Mouse (Mus musculus) lung, embryonic 14.5 days (tissue): ENCODE results near the gene Snx8. TPM values are rescaled to one million over a fixed set of nuclear protein-coding genes. Genes with fewer than 3 reads are reported as not detected.
A peak's percentile ranks its signal among the peaks of the same experiment; 100 is the strongest.

Experiments
- ATAC-seq: fragments of 200-750 bp; cut with Nextera tagmentation; 2 replicates; pipeline ENCODE4 v1.8.0; 2017; ENCODE audit warnings: mild to moderate bottlenecking, moderate TSS enrichment, moderate library complexity; ENCODE audit not compliant: insufficient read depth
- DNase-seq: peaks from one replicate; pipeline ENCODE4 v3.0.0-alpha.2; 2015
- H3K27ac ChIP-seq: fragments of 300-500 bp; sonication (generic); 2 replicates; pipeline ENCODE4 v1.5.1; 2014; ENCODE audit warnings: low read depth, mild to moderate bottlenecking, moderate library complexity
- H3K27me3 ChIP-seq: fragments of 300-500 bp; sonication (generic); 2 replicates; pipeline ENCODE4 v1.6.1; 2014; ENCODE audit warnings: low read length, control low read depth; ENCODE audit not compliant: insufficient read depth
- H3K36me3 ChIP-seq: fragments of 300-500 bp; sonication (generic); 2 replicates; pipeline ENCODE4 v1.6.1; 2014; ENCODE audit warnings: control low read depth; ENCODE audit not compliant: insufficient read depth
- H3K4me1 ChIP-seq: fragments of 300-500 bp; sonication (generic); 2 replicates; pipeline ENCODE4 v1.6.1; 2014; ENCODE audit warnings: antibody characterized with exemption, control low read depth; ENCODE audit not compliant: insufficient read depth
- H3K4me2 ChIP-seq: fragments of 300-500 bp; sonication (generic); 2 replicates; pipeline ENCODE4 v1.6.1; 2014; ENCODE audit warnings: mild to moderate bottlenecking
- H3K4me3 ChIP-seq: fragments of 300-500 bp; sonication (generic); 2 replicates; pipeline ENCODE4 v1.5.1; 2014; ENCODE audit warnings: low read depth, low read length
- H3K9ac ChIP-seq: fragments of 300-500 bp; sonication (generic); 2 replicates; pipeline ENCODE4 v1.6.1; 2014
- H3K9me3 ChIP-seq: fragments of 300-500 bp; sonication (generic); 2 replicates; pipeline ENCODE4 v1.6.1; 2016; ENCODE audit warnings: low read depth, low read length, control low read depth
- CTCF ChIP-seq: IDR thresholded peaks from 2 replicates; pipeline ENCODE4 v1.5.1; 2016; ENCODE audit warnings: antibody characterized with exemption, low read depth
- WGBS: fragments of 180-500 bp; shearing (Covaris S2); extraction: QIAGEN DNeasy Blood & Tissue Kit; methylation state at CpG from one replicate; pipeline ENCODE4 v1.1.7; 2014; 5-methylcytosine and 5-hydroxymethylcytosine counted together
- polyA plus RNA-seq: library from polyadenylated mRNA; unstranded; fragments of >200 nt; fragmentation: Nextera tagmentation; extraction: Ambion mirVana; gene quantifications from 2 replicates; pipeline ENCODE4 v1.2.1, GENCODE M21; 2014

Gene Snx8
- polyA plus RNA-seq, 1 experiment from 2014 or later, result 9.5 TPM

DNA sequence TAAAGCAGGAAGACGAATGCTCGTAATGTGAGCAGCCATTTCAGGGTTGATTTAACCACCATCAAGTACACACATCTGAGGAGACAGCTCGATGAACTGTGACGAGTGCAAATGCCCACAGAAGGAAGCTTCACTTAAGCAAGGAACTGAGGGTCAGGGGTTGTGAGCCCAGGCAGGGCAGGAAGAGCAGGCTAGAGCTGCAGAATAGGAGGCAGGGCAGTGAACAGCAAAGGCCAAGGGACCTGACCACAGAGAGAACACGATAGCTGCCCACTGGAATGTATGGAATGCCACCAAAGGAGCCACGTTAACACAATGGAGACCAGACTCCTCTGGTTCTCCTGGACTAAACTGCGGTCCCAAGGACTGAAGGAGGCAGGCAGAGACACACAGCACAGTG is 5.5 kb downstream of the Snx8 start:
- Histone ChIP-seq H3K9me3 (no peaks in the 10 kb centered on the region), H3K4me1 (no peaks in the 10 kb centered on the region; the same call in 1 of the 2 replicates), H3K4me3 (no peak overlapping the region), H3K9ac (no peak overlapping the region), H3K27me3 (no peaks in the 10 kb centered on the region), H3K27ac (peak overlapping the region; percentile 71), H3K4me2 (peak overlapping the region; percentile 29), H3K36me3 (no peaks in the 10 kb centered on the region)
- TF ChIP-seq CTCF, result no peak
- ATAC-seq (peak; percentile 57), DNase-seq (peak; percentile 51)
- 14% methylated on average over 7 of the region's 7 CpGs for WGBS

- no peak overlapping the region for H3K4me2 ChIP-seq
- H3K9me3 ChIP-seq, result no peaks in the 10 kb centered on the region
- H3K4me1 ChIP-seq, result no peaks in the 10 kb centered on the region; the same call in 1 of the 2 replicates
- ATAC-seq (no peak), DNase-seq (no peak)
- H3K36me3 ChIP-seq, result no peaks in the 10 kb centered on the region
- H3K4me3 ChIP-seq, result no peak overlapping the region
- H3K27me3 ChIP-seq, result no peaks in the 10 kb centered on the region
- WGBS, result 91% methylated on average over 6 of the region's 6 CpGs
- no peak overlapping the region for H3K9ac ChIP-seq
- H3K27ac ChIP-seq, result no peak overlapping the region
- TF ChIP-seq CTCF, result no peak
Observed at GRCm38 (mm10) chr5:140382688-140383087, 6.4 kb downstream of the Snx8 start.

- H3K36me3 ChIP-seq, result no peaks in the 10 kb centered on the region
- peak overlapping the region; percentile 13; the same call in 1 of the 2 replicates for H3K9ac ChIP-seq
- no peak overlapping the region for H3K4me2 ChIP-seq
- 78% methylated on average over 7 of the region's 7 CpGs for WGBS
- no peak overlapping the region for H3K4me3 ChIP-seq
- DNase-seq (peak; percentile 9), ATAC-seq (no peak)
- TF ChIP-seq CTCF, result no peak
- no peaks in the 10 kb centered on the region for H3K9me3 ChIP-seq
- no peaks in the 10 kb centered on the region; the same call in 1 of the 2 replicates for H3K4me1 ChIP-seq
- H3K27ac ChIP-seq, result no peak overlapping the region
- no peaks in the 10 kb centered on the region for H3K27me3 ChIP-seq
Observed at GRCm38 (mm10) chr5:140381156-140381555, 7.9 kb downstream of the Snx8 start.

GRCm38 (mm10) chr5:140379299-140379698 is 9.8 kb downstream of the Snx8 start:
- ATAC-seq (no peak), DNase-seq (no peak)
- WGBS, result 74% methylated on average over 6 of the region's 6 CpGs
- no peaks in the 10 kb centered on the region for H3K27me3 ChIP-seq
- no peak overlapping the region for H3K9ac ChIP-seq
- no peaks in the 10 kb centered on the region for H3K36me3 ChIP-seq
- H3K4me2 ChIP-seq, result no peak overlapping the region
- H3K4me1 ChIP-seq, result no peaks in the 10 kb centered on the region; the same call in 1 of the 2 replicates
- no peak for TF ChIP-seq CTCF
- no peaks in the 10 kb centered on the region for H3K9me3 ChIP-seq
- H3K4me3 ChIP-seq, result no peak overlapping the region
- H3K27ac ChIP-seq, result no peak overlapping the region

- peak; percentile 4 for DNase-seq
- 91% methylated on average over 6 of the region's 6 CpGs for WGBS
- no peaks in the 10 kb centered on the region for H3K4me1 ChIP-seq
- no peak overlapping the region for H3K4me2 ChIP-seq
- H3K27me3 ChIP-seq, result no peaks in the 10 kb centered on the region
- H3K36me3 ChIP-seq, result no peaks in the 10 kb centered on the region
- H3K9ac ChIP-seq, result no peak overlapping the region
- H3K9me3 ChIP-seq, result no peaks in the 10 kb centered on the region
- TF ChIP-seq CTCF, result no peak
- no peak overlapping the region for H3K27ac ChIP-seq
- no peak overlapping the region for H3K4me3 ChIP-seq
- ATAC-seq, result no peak
Observed at GRCm38 (mm10) chr5:140378121-140378853, 10.8 kb downstream of the Snx8 start.

- 84% methylated on average over 4 of the region's 4 CpGs for WGBS
- Histone ChIP-seq H3K9ac (no peak overlapping the region), H3K4me3 (no peak overlapping the region), H3K27ac (no peak overlapping the region), H3K4me2 (no peak overlapping the region), H3K9me3 (no peaks in the 10 kb centered on the region), H3K36me3 (no peaks in the 10 kb centered on the region), H3K27me3 (no peaks in the 10 kb centered on the region), H3K4me1 (0 out of 2 replicates have a peak, but pooled peaks cover 3% of the 10 kb centered on the region)
- no peak for TF ChIP-seq CTCF
- no peak for DNase-seq
- ATAC-seq, result no peak
Observed at GRCm38 (mm10) chr5:140375249-140375829, 13.7 kb downstream of the Snx8 start.

DNA sequence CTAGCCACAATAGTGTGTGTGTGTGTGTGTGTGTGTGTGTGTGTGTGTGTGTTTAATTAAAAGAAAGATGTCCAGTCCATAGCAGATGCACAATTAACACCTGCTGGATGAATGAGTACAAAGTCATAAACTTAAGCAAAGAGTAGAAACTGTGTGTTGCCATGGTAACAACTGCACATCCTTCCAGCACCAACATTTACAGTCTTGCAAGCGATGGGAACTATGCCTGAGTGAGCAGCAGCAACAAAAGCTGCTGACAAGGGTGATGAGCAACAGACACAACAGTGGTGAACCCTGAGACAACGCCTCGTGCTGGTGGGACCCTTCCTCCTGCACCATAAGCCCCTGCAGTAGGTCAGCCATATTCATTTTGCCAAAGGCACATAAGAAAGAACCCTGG is 14.8 kb downstream of the Snx8 start:
- ATAC-seq, result no peak
- H3K4me2 ChIP-seq, result no peak overlapping the region

More for the DNA sequence above, 14.8 kb downstream of the Snx8 start:
- no peak overlapping the region for H3K4me3 ChIP-seq
- no peak overlapping the region for H3K27ac ChIP-seq
- no peak for DNase-seq
- WGBS, result 63% methylated on average over 3 of the region's 3 CpGs
- 0 out of 2 replicates have a peak, but pooled peaks cover 4% of the 10 kb centered on the region for H3K4me1 ChIP-seq
- H3K36me3 ChIP-seq, result no peaks in the 10 kb centered on the region
- TF ChIP-seq CTCF, result no peak
- H3K9me3 ChIP-seq, result no peaks in the 10 kb centered on the region
- no peaks in the 10 kb centered on the region for H3K27me3 ChIP-seq
- H3K9ac ChIP-seq, result no peak overlapping the region
